Mouse (Mus musculus): ENCODE measurements around the gene Atp2a1.

- TF ChIP-seq HCFC1 (IDR thresholded peaks at IDR 0.05; ENCODE audit: borderline replicate concordance, insufficient read depth, low read length) (no peak), CHD2 (IDR thresholded peaks at IDR 0.05; ENCODE audit: low read depth, low read length) (no peak), MAFK (IDR thresholded peaks at IDR 0.05; ENCODE audit: insufficient read depth, low read depth, low read length) (no peak)
Measured at GRCm38 (mm10) chr7:126421756-126422155, 41.2 kb downstream of the Atp2a1 start.
